Mouse (Mus musculus) testis, adult 2 months (tissue): ENCODE results near the gene Stip1. TPM values are rescaled to one million over a fixed set of nuclear protein-coding genes. Genes with fewer than 3 reads are reported as not detected.
"Not testable (repeated sequence)": the region's sequence is repeated elsewhere in the genome, so short reads cannot be mapped to it uniquely, and the experiment has no call there.

Experiments used
- H3K27ac ChIP-seq: fragments of 200-500 bp; 2 replicates; pipeline ENCODE4 v1.5.1; 2012; ENCODE audit warnings: low read depth, low read length; ENCODE audit not compliant: control insufficient read depth, insufficient read depth
- H3K27me3 ChIP-seq: fragments of 200-500 bp; 2 replicates; pipeline ENCODE4 v1.6.1; 2012; ENCODE audit warnings: mild to moderate bottlenecking, low read length, moderate library complexity; ENCODE audit not compliant: control insufficient read depth, insufficient read depth
- H3K36me3 ChIP-seq: fragments of 200-500 bp; 2 replicates; pipeline ENCODE4 v1.6.1; 2012; ENCODE audit warnings: mild to moderate bottlenecking, low read length; ENCODE audit not compliant: control insufficient read depth, insufficient read depth
- H3K4me1 ChIP-seq: fragments of 200-500 bp; 2 replicates; pipeline ENCODE4 v1.6.1; 2012; ENCODE audit warnings: low read length; ENCODE audit not compliant: control insufficient read depth, insufficient read depth
- H3K4me3 ChIP-seq: fragments of 200-500 bp; 2 replicates; pipeline ENCODE4 v1.5.1; 2012; ENCODE audit warnings: low read depth, mild to moderate bottlenecking, low read length, moderate library complexity, mixed read lengths; ENCODE audit not compliant: control insufficient read depth
- CTCF ChIP-seq: fragments of 200-500 bp; IDR thresholded peaks from 2 replicates; pipeline ENCODE4 v1.5.1; 2012; ENCODE audit warnings: low read depth, mild to moderate bottlenecking, inconsistent platforms, low read length, moderate library complexity; ENCODE audit not compliant: control insufficient read depth, insufficient read depth, insufficient replicate concordance
- POLR2A ChIP-seq: fragments of 200-500 bp; IDR thresholded peaks from 2 replicates; pipeline ENCODE4 v1.6.1; 2012; ENCODE audit warnings: low read depth, mild to moderate bottlenecking, inconsistent platforms, low read length, moderate library complexity; ENCODE audit not compliant: control insufficient read depth
- polyA plus RNA-seq: library from polyadenylated mRNA; depleted of rRNA; stranded (reverse); fragments of >200 nt; gene quantifications from 2 replicates; pipeline ENCODE4 v1.2.3, GENCODE M21; 2012

The Stip1 gene
- polyA plus RNA-seq, 1 experiment, result 53.1 TPM

DNA sequence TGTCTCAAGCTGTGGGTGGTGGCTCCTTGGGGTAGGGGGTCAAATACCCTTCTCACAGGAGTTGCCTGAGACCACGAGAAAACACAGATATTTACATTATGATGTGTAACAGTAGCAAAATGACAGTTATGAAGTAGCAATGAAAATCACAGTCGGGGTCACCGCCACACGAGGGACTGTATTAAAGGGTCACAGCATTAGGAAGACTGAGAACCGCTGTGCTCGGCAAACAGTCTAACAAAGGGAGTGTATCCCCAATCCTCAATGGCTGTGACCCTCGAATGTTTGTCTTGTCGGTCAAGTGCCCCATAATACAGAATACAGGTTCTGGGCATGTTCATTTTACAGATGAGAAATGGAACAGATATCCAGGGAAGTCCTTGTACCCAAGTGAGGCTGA is 45.8 kb downstream of the Stip1 start:
- Histone ChIP-seq H3K27ac (no peak overlapping the region), H3K4me3 (no peak overlapping the region), H3K36me3 (peaks cover 1% of the 10 kb centered on the region; the same call in 1 of the 2 replicates), H3K4me1 (peaks cover 23% of the 10 kb centered on the region), H3K27me3 (no peaks in the 10 kb centered on the region)
- TF ChIP-seq CTCF, result no peak
- TF ChIP-seq POLR2A, result no peak

DNA sequence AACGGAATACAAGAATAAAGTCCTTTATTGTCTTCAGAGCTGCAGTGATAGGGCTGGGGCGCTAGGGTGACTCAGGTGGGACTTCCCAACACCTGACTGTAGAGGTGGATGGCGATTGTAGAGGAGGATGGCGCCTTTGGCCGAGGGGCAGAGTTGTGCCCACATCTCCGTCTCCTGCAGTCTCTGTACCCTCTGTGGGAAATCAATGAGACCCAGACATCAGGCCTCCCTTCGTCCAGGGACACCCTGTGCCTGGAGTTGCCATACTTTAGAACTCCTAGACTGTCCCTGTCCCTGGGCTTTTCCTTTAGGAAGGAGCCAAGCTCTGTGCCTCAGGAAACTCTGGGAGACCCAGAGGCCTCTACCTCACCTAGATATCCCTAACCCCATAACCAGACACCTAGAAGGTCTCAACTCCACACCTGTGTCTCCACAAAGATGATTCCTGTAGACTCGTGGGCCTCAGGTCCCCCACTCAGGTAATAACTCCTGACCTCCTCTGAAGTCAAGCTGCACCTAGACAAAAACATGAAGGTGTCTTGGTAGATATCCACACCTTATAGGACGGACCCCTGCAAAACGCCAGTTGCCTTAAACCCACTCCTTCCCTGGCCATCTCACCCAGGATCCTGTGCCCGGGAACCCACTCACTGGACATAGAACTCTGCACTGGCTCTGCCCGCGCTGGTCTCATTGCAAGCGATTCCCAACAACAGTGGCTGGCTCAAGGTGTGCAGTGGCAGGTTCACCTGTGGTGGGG is 46.6 kb downstream of the Stip1 start:
- Histone ChIP-seq H3K4me3 (peak overlapping the region; percentile 79), H3K4me1 (peaks cover 23% of the 10 kb centered on the region), H3K27me3 (no peaks in the 10 kb centered on the region), H3K27ac (no peak overlapping the region), H3K36me3 (peaks cover 1% of the 10 kb centered on the region; the same call in 1 of the 2 replicates)
- TF ChIP-seq CTCF, result no peak
- no peak for TF ChIP-seq POLR2A

DNA sequence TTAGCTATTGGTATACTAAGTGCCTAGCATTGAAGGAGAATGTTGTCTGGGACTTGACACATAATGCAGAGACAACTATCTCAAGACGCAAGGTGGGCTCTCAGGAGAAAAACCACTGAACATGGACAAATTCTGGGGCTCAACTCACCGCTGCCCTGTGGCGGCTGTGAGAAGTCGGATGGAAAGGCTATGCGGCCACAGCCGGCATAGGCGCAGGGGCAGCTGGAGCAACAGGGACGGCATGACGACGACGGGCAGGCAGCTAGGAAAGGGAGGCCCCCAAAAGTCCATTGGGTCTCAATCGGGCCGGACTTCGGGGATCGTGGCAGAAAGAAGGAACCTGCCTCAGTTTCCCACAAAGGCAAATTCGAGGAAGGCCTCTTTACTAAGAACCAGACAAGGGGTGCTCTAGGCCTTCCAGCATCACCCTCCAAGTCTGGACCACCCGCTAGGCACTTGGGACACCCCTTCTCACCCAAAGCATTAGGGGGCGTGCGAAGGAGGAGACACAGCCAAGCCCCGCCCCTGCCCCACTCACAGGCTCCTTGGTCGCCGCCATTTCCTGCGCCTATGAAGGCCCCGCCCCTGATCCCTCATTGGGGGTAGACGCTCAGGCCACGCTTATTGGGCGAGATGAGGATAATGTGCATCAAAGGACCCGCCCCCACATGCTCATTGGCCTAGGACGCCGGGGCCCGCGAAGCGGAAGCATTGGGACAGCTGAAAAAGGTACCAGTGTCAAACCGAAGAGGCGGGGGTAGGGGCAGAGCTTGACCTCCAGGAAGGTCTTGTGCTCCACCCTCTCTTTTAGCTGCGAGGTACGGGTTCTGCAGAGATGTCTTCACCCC is 47.5 kb downstream of the Stip1 start, which contains the start of gene Dnajc4:
TSS of gene Dnajc4 (minus strand) at position 562 of the 848 bp plus-strand sequence.
- no peaks in the 10 kb centered on the region for H3K27me3 ChIP-seq
- peaks cover 31% of the 10 kb centered on the region for H3K4me1 ChIP-seq

DNA sequence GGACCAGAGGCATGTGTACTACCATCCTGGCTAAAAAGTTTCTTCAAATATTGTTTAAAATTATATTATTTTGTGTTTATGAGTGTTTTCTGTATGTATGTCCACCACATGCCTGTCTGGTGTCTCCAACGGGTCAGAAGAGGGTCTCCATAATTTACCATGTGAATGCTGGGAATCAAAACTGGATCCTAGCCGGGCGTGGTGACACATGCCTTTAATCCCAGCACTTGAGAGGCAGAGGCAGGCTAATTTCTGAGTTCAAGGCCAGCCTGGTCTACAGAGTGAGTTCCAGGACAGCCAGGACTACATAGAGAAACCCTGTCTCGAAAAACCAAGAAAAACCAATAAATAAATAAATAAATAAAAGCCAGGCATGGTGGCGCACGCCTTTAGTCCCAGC is 48.6 kb downstream of the Stip1 start:
- H3K36me3 ChIP-seq, H3K27ac ChIP-seq, H3K4me3 ChIP-seq, H3K27me3 ChIP-seq: not testable (repeated sequence)
- H3K4me1 ChIP-seq, result peaks cover 34% of the 10 kb centered on the region

More for the DNA sequence above, 47.5 kb downstream of the Stip1 start, which contains the start of gene Dnajc4:
- peaks cover 1% of the 10 kb centered on the region; the same call in 1 of the 2 replicates for H3K36me3 ChIP-seq
- peak within 1 kb of the TSS; percentile 0 for H3K27ac ChIP-seq
- TF ChIP-seq POLR2A, result peak; percentile 62
- TF ChIP-seq CTCF, result 0 out of 2 replicates have a peak, but pooled peaks have one; percentile 13
- H3K4me3 ChIP-seq, result peak within 1 kb of the TSS; percentile 79

DNA sequence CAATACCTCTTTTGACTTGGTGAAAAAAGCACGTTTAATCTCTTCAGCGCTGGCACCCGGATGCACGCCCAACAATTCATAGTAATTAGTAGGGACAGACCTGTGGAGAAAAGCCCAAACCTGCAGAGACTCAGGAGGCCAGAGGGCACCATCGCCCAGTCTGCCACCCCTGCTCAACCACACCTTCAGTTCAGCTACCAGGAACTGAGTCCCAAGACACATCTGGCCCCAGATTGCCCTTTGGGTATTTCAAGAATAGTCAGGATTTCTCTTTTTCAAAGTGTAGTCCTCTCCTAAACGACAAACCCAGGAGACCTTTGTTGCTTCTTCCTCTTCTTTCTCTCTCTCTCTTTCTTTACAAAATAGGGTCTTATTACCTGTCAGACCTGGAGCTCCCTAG is 49.1 kb downstream of the Stip1 start:
- Histone ChIP-seq H3K27ac (no peak overlapping the region), H3K27me3 (no peaks in the 10 kb centered on the region), H3K36me3 (peaks cover 1% of the 10 kb centered on the region; the same call in 1 of the 2 replicates), H3K4me1 (peaks cover 31% of the 10 kb centered on the region), H3K4me3 (no peak overlapping the region)
- TF ChIP-seq CTCF (no peak), POLR2A (no peak)

DNA sequence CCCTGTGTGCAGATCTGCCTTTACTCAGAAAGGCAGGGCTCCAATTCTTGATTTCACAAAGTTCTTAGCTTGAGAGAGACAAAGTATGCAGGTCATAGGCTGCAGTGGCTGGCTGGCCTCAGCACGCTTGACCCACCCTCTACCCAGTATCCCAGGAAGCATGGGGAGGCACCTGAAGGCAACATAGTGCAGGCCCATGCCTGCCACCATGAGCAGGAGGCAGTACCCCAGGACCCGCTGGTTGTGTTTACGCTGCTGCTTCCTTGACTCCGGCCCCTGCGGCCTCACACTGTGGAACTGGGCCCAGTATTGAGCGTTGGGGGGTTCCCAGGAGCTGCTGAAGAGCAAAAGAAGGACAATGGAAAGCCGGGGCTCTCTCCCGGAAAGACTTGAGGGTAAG is 50.5 kb downstream of the Stip1 start:
- TF ChIP-seq CTCF, result no peak
- no peak for TF ChIP-seq POLR2A
- H3K27ac ChIP-seq, result no peak overlapping the region
- H3K27me3 ChIP-seq, result no peaks in the 10 kb centered on the region
- H3K36me3 ChIP-seq, result peaks cover 1% of the 10 kb centered on the region; the same call in 1 of the 2 replicates
- peaks cover 22% of the 10 kb centered on the region for H3K4me1 ChIP-seq
- H3K4me3 ChIP-seq, result no peak overlapping the region

DNA sequence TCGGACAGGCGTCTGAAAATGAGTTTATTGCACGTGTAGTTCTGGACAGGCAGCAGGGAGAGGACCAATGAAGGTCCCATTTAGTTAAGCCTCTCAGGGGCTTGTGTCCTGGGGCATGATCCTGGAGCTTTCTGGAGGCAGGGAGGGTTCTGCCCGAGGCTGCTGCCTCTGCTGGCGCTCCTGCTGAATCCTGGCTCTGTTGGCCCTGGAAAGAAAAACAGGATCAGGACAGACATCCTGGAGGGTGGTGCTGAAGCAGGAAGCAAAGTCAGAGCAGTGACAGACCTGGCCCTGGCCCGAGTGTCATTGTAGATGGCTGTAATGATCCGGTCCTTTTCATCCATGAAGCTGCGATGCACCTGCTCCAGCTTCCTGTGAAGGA is 51.9 kb downstream of the Stip1 start:
- Histone ChIP-seq H3K36me3 (peaks cover 1% of the 10 kb centered on the region; the same call in 1 of the 2 replicates), H3K4me1 (peaks cover 22% of the 10 kb centered on the region), H3K27ac (peak overlapping the region; percentile 57; the same call in 1 of the 2 replicates), H3K4me3 (peak overlapping the region; percentile 71), H3K27me3 (no peaks in the 10 kb centered on the region)
- TF ChIP-seq POLR2A (no peak), CTCF (no peak)
